Mouse (Mus musculus): Measurements from ENCODE around the gene Gja3. TPM values are rescaled to one million over a fixed set of nuclear protein-coding genes. Genes with fewer than 3 reads are reported as not detected.
A peak's percentile ranks its signal among the peaks of the same experiment; 100 is the strongest.
"Not testable (repeated sequence)": the region's sequence is repeated elsewhere in the genome, so short reads cannot be mapped to it uniquely, and the experiment has no call there.

Gja3 gene
- polyA plus RNA-seq, 1 experiment = not detected

DNA sequence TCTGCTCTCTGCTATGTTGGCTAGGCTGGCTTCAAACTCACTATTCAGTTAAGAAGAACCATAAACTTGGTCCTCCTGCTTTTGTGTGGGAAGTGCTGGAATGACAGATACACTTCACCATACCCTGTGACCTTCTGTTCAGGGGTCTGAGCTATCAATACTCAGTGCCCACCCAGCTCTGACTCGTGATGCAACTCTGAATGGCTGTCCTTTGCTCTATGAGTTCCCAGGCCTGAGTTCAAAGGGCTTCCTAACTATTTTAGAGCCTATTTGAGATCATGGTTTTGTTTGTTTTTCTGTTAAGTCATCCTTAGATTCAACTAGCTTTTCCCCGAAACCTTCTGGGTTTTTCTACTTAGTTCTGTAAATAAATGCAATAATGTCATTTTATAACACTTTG lies 32.1 kb upstream of the Gja3 start:
- TF ChIP-seq CTCF (IDR thresholded peaks at IDR 0.05; ENCODE audit: low read depth, low read length) (no peak), POLR2A (IDR thresholded peaks at IDR 0.05; ENCODE audit: borderline replicate concordance, low read depth, low read length) (no peak)
- Histone ChIP-seq H3K27ac (ENCODE audit: insufficient read depth, low read depth, low read length) (no peak overlapping the region), H3K4me3 (ENCODE audit: insufficient read depth, low read length) (no peak overlapping the region), H3K4me1 (ENCODE audit: control insufficient read depth, insufficient read depth, low read length) (no peaks in the 10 kb centered on the region)

DNA sequence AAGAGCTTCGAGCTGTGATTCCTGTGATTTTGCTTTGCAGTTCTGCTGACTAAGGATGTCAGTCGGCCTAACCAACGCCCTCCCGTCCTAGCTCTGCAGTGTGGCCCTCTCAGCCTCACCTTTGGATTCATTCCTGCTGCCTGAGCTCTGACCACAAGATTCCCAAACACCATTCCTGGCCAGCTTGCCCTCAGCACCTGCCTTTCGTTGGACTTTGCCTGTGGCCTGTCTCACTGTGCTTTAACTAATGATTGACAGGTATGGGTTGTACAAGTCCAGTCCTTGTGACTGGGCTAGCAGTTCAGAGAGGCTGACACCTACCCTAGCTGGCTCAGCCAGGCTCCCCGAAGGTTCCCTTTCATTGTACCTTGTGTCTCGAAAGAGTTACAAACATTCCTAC lies 31.2 kb upstream of the Gja3 start:
- TF ChIP-seq CTCF (IDR thresholded peaks at IDR 0.05; ENCODE audit: low read depth, low read length) (no peak), POLR2A (IDR thresholded peaks at IDR 0.05; ENCODE audit: borderline replicate concordance, low read depth, low read length) (no peak)
- no peaks in the 10 kb centered on the region for H3K4me1 ChIP-seq (ENCODE audit: control insufficient read depth, insufficient read depth, low read length)
- H3K4me3 ChIP-seq (ENCODE audit: insufficient read depth, low read length) = no peak overlapping the region
- no peak overlapping the region for H3K27ac ChIP-seq (ENCODE audit: insufficient read depth, low read depth, low read length)

DNA sequence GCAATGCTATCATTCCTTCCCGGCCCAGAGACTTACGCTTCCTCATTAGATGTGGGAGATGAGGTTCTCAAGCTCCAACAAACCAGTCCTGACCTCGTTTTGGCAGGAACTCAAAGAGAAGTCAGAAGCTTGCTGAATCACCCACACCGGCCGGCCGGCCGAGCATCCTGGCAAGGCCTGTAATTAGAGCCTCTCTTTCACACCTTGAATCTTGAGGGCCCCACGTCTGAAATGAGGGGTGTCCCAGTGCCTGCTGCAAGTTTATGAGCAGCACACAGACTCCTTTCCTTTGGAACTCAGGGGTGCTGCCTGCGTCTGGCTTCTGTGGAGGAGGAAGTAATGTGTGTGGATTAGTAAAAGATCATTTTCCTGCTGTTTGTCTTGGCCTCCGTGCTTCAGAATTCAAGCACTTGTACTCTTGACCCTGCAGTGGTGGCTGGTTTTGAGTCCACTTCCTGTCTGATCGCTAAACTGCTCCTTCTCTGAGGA lies 26.3 kb upstream of the Gja3 start:
- no peak overlapping the region for H3K27ac ChIP-seq (ENCODE audit: insufficient read depth, low read depth, low read length)
- no peak overlapping the region for H3K4me3 ChIP-seq (ENCODE audit: insufficient read depth, low read length)
- no peaks in the 10 kb centered on the region for H3K4me1 ChIP-seq (ENCODE audit: control insufficient read depth, insufficient read depth, low read length)
- TF ChIP-seq CTCF (IDR thresholded peaks at IDR 0.05; ENCODE audit: low read depth, low read length) (no peak), POLR2A (IDR thresholded peaks at IDR 0.05; ENCODE audit: borderline replicate concordance, low read depth, low read length) (no peak)

DNA sequence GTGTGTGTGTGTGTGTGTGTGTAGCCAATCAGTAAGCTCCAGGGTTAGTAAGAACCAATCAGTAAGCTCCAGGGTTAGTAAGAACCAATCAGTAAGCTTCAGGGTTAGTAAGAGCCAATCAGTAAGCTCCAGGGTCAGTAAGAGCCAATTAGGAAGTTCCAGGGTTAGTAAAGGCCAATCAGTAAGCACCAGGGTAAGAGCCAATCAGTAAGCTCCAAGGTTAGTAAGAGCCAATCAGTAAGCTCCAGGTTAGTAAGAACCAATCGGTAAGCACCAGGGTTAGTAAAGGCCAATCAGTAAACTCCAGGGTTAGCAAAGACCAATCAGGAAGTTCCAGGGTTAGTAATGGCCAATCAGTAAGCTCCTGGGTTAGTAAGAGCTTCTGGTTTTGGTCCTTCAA lies 25.0 kb upstream of the Gja3 start:
- TF ChIP-seq POLR2A (IDR thresholded peaks at IDR 0.05; ENCODE audit: borderline replicate concordance, low read depth, low read length) (no peak), CTCF (IDR thresholded peaks at IDR 0.05; ENCODE audit: low read depth, low read length) (no peak)
- Histone ChIP-seq H3K4me1 (ENCODE audit: control insufficient read depth, insufficient read depth, low read length) (no peaks in the 10 kb centered on the region), H3K27ac (ENCODE audit: insufficient read depth, low read depth, low read length) (no peak overlapping the region), H3K4me3 (ENCODE audit: insufficient read depth, low read length) (no peak overlapping the region)

DNA sequence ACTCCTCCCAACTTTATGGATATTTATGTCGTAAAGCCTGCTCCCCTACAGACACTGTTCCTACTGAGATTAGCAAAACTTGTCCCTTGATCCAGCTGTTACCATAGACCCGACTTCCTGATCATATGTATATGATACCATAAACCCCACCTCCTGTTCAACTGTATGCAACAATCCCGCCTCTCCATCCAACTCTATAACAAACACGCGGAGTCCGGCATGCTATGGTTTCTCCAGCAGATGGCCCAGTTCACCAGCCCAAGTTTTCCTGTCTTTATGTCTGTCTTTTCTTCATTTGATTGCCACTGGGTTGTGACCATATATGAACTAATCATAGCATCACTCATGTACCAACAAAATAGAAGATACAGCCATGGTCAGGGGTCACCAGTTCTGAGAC lies 17.6 kb upstream of the Gja3 start:
- no peaks in the 10 kb centered on the region for H3K4me1 ChIP-seq (ENCODE audit: control insufficient read depth, insufficient read depth, low read length)
- no peak overlapping the region for H3K4me3 ChIP-seq (ENCODE audit: insufficient read depth, low read length)
- H3K27ac ChIP-seq (ENCODE audit: insufficient read depth, low read depth, low read length) = no peak overlapping the region
- TF ChIP-seq CTCF (IDR thresholded peaks at IDR 0.05; ENCODE audit: low read depth, low read length) (no peak), POLR2A (IDR thresholded peaks at IDR 0.05; ENCODE audit: borderline replicate concordance, low read depth, low read length) (no peak)

DNA sequence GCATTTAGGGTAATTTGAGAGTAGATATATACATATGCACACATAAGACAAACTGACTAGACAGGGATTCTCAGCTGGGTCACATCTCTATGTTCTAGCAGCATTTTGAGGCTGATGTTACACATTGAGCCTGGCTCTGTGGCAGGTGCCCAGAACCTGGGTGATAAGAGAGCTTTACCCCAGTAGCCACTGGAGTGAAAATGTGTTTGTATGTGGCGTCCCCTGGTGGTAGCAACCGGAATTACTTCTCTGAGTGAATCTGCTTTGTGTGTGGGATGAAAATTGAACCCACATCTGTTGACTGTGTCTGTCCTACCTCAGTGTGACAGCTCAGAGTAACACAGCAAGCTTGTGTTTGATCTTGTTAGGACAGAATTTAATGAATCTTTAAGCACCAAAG lies 12.0 kb upstream of the Gja3 start:
- H3K27ac ChIP-seq (ENCODE audit: insufficient read depth, low read depth, low read length); H3K4me1 ChIP-seq (ENCODE audit: control insufficient read depth, insufficient read depth, low read length); H3K4me3 ChIP-seq (ENCODE audit: insufficient read depth, low read length): not testable (repeated sequence)
- TF ChIP-seq CTCF (IDR thresholded peaks at IDR 0.05; ENCODE audit: low read depth, low read length) = peak; percentile 78

DNA sequence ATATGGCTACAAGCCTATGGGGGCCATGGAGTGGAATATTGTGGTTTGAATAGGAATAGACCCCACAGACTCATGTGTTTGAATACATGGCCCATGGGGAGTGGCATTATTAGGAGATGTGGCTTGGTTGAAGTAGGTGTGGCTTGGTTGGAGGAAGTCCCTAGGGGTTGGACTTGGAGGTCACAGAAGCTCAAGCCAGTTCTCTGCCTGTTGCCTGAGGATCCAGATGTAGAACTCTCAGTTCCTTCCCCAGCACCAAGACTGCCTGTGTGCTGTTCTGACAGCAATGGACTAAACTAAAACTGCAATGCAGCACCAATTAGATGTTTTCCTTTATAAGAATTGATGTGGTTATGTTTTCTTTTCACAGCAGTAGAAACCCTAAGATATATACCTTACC lies 8.2 kb upstream of the Gja3 start:
- no peaks in the 10 kb centered on the region for H3K4me1 ChIP-seq (ENCODE audit: control insufficient read depth, insufficient read depth, low read length)
- TF ChIP-seq POLR2A (IDR thresholded peaks at IDR 0.05; ENCODE audit: borderline replicate concordance, low read depth, low read length) (no peak), CTCF (IDR thresholded peaks at IDR 0.05; ENCODE audit: low read depth, low read length) (no peak)
- no peak overlapping the region for H3K4me3 ChIP-seq (ENCODE audit: insufficient read depth, low read length)
- no peak overlapping the region for H3K27ac ChIP-seq (ENCODE audit: insufficient read depth, low read depth, low read length)

DNA sequence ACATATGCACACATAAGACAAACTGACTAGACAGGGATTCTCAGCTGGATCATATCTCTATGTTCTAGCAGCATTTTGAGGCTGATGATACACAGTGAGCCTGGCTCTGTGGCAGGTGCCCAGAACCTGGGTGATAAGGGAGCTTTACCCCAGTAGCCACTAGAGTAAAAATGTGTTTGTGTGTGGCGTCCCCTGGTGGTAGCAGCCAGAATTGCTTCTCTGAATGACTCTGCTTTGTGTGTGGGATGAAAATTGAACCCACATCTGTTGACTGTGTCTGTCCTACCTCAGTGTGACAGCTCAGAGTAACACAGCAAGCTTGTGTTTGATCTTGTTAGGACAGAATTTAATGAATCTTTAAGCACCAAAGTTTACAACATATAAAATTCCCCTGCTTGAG lies 2.2 kb upstream of the Gja3 start:
- H3K4me3 ChIP-seq (ENCODE audit: insufficient read depth, low read length); H3K27ac ChIP-seq (ENCODE audit: insufficient read depth, low read depth, low read length); H3K4me1 ChIP-seq (ENCODE audit: control insufficient read depth, insufficient read depth, low read length): not testable (repeated sequence)
- TF ChIP-seq CTCF (IDR thresholded peaks at IDR 0.05; ENCODE audit: low read depth, low read length) = peak; percentile 54

DNA sequence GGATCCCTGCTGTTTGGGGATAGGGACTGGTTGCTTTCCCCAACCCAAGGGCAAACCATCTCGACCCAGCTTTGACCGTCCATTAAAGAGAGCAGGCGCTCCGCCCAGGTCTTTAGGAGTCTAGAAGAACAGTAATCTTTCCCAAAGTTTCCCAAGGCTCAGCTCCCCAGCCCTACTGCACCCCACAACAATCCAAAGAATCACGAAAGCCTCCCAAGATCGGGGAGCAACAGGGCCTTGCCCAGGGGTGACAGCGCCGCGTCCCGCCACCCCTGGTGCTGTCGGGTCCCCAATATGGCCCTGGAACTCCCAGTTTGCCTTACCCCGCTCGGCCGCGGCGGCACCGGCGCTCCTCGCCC lies 717 bp downstream of the Gja3 start:
- TF ChIP-seq CTCF (IDR thresholded peaks at IDR 0.05; ENCODE audit: low read depth, low read length) = no peak
- no peak for TF ChIP-seq POLR2A (IDR thresholded peaks at IDR 0.05; ENCODE audit: borderline replicate concordance, low read depth, low read length)
- peak overlapping the region; percentile 22; the same call in 1 of the 2 replicates for H3K4me3 ChIP-seq (ENCODE audit: insufficient read depth, low read length)
- H3K4me1 ChIP-seq (ENCODE audit: control insufficient read depth, insufficient read depth, low read length) = no peaks in the 10 kb centered on the region
- H3K27ac ChIP-seq (ENCODE audit: insufficient read depth, low read depth, low read length) = no peak overlapping the region

DNA sequence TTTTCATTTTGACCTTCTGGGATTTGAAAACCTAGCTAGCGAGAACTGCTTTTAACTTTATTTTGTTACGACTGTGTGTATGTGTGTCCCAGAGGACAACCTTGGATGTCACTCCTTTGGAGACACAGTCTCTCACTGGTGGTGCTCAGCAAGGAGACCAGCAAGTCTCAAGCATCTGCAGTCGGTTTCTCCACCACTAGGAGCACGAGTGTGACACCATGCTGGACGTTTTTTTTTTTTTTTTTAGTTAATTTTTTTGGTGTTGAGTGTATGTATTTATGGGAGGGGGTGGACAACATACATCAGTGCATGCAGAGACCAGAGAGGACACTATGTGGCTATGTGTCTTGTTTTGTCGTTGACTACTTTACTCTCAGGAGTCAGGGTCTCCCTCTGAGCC lies 5.2 kb downstream of the Gja3 start:
- no peak for TF ChIP-seq POLR2A (IDR thresholded peaks at IDR 0.05; ENCODE audit: borderline replicate concordance, low read depth, low read length)
- no peak for TF ChIP-seq CTCF (IDR thresholded peaks at IDR 0.05; ENCODE audit: low read depth, low read length)
- Histone ChIP-seq H3K27ac (ENCODE audit: insufficient read depth, low read depth, low read length) (no peak overlapping the region), H3K4me3 (ENCODE audit: insufficient read depth, low read length) (no peak overlapping the region), H3K4me1 (ENCODE audit: control insufficient read depth, insufficient read depth, low read length) (no peaks in the 10 kb centered on the region)

DNA sequence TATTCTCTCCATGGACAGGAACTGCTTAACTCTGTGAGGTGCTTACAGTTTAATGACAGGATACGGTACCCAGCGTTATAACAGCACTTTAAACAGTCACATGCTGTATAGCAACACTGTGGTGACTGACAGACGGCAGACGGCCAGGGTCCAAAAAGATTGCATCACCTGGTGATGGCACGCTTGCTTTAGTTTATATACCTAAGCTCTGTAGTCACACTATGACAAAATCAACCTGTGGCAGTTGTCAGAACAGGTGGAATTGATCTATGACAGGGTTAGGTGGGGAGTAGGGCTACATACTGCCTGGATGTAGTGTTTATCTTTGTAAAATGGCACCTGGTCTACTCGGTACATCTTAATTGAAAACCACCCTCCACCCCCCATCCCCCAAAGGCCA lies 14.0 kb downstream of the Gja3 start:
- Histone ChIP-seq H3K27ac (ENCODE audit: insufficient read depth, low read depth, low read length) (no peak overlapping the region), H3K4me3 (ENCODE audit: insufficient read depth, low read length) (no peak overlapping the region), H3K4me1 (ENCODE audit: control insufficient read depth, insufficient read depth, low read length) (no peaks in the 10 kb centered on the region)
- TF ChIP-seq CTCF (IDR thresholded peaks at IDR 0.05; ENCODE audit: low read depth, low read length) (no peak), POLR2A (IDR thresholded peaks at IDR 0.05; ENCODE audit: borderline replicate concordance, low read depth, low read length) (no peak)
